Mouse (Mus musculus): Measurements from ENCODE around the gene Usp3.
A peak's percentile ranks its signal among the peaks of the same experiment; 100 is the strongest.

Usp3 gene

DNA sequence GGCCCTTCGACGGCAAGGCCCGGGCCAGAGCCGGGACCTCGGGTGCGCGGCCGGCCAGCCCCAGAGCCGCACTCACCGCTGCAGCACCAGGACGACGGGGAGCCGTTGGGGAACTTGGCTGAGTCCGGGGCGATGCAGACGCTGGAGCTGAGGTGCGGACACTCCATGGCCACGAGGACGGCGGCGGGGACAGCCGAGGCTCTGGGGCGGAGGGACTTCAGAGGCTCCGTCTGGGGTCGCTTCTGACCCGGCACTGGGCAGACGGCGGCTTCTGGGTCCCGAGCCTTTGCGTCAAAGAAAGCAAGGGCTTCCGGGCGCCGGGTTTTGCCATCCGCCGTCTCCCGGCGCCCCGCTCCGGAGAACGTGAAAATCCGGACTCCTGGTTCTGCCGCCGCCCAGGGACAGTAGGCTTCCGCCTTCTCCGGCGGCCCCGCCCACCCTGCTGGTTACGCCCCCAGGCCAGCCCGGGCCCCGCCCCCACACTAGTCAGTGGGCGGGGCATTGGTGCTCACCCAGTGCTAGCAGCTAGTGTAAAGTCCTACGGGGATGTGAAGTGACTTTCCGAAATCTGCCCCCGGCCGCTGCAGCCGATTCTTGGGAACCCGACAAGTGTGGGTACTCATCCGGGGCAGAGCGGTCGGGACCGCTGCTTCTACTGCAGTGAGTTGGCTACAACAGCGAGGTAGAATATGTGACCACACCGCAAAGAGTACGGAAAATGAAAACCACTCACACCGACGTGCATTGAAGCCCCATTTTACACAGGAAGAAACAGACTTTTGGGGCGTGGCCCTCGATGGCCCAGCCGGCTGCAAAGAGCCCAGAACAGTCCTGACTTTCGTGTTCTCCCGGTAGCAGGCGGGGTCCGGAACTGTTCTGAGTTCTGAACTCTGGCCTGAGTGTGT, at the start of gene Usp3:
Usp3 (minus strand) TSS at position 435 of the 905 bp plus-strand sequence.
- peak; percentile 99 for DNase-seq (ENCODE audit: extremely low spot score, low spot score)

- no peak for DNase-seq (ENCODE audit: extremely low spot score, low spot score)
Measured at GRCm38 (mm10) chr9:66640491-66640890, 47.5 kb upstream of the Usp3 start.

DNA sequence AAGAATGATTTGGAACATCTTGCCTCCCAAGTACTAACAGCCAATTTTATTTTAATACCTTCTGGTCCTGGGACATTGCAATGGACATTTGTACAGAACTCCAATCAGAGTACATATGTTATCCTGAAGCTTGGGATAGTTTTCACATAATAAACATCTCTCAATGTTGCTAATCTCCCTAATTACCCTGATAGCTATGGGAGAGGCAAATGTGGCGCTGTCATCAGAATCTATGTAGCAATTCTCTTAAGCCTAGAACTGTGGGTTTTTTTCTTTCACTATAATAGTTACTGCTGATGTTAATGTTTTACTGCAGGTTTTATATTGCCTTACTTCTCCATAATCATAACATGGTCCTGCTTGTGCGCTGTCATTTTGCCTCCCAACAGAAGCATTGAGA, 46.7 kb upstream of the Usp3 start:
- DNase-seq (ENCODE audit: extremely low spot score, low spot score) = no peak

GRCm38 (mm10) chr9:66632441-66632840, 39.5 kb upstream of the Usp3 start:
- no peak for DNase-seq (ENCODE audit: extremely low spot score, low spot score)

DNA sequence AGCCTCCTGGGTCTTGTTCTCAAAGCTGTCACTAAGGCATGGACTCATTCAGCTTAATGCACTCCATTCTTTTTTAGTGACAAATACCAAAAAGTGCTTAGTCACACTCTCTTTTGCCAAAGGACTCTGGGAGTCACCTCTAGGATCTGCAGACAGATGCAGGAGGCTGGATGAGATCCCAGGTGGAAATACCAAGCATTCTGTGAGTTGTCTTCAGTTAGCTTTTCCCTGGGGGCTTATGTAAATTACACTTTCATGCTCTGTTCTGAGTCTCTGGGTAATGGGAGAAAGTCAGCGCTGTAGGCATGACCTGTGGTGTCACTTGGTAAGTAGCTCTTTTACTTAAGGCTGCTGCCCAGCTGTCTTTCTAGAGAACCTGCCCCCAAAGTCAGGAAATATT, 38.0 kb upstream of the Usp3 start:
- DNase-seq (ENCODE audit: extremely low spot score, low spot score) = no peak

GRCm38 (mm10) chr9:66626661-66627060, 33.7 kb upstream of the Usp3 start:
- DNase-seq (ENCODE audit: extremely low spot score, low spot score) = no peak

- no peak for DNase-seq (ENCODE audit: extremely low spot score, low spot score)
Measured at GRCm38 (mm10) chr9:66625974-66626530, 33.1 kb upstream of the Usp3 start.

GRCm38 (mm10) chr9:66624873-66625272, 31.9 kb upstream of the Usp3 start:
- DNase-seq (ENCODE audit: extremely low spot score, low spot score) = no peak

DNA sequence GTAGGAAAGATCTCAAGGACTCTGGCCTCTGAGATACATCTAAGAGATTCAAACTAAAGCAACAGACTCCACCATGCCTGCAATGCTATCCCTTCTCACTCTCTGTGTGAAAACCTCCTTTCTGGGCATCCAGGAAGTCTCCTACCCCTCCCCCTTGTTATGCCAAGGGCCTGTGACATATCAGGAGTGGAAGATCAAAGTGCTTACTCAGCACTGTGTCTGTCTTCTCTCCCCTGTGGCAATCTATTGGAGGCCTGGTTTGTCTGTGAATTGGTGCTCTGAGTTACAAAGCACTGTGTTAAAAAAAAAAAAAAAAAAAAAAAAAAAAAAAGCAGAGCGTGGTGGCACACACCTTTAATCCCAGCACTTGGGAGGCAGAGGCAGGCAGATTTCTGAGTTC, 30.7 kb upstream of the Usp3 start:
- DNase-seq (ENCODE audit: extremely low spot score, low spot score) = no peak

- DNase-seq (ENCODE audit: extremely low spot score, low spot score) = peak; percentile 42
Measured at GRCm38 (mm10) chr9:66620581-66620981, 27.6 kb upstream of the Usp3 start.

GRCm38 (mm10) chr9:66620055-66620454, 27.1 kb upstream of the Usp3 start:
- no peak for DNase-seq (ENCODE audit: extremely low spot score, low spot score)

DNA sequence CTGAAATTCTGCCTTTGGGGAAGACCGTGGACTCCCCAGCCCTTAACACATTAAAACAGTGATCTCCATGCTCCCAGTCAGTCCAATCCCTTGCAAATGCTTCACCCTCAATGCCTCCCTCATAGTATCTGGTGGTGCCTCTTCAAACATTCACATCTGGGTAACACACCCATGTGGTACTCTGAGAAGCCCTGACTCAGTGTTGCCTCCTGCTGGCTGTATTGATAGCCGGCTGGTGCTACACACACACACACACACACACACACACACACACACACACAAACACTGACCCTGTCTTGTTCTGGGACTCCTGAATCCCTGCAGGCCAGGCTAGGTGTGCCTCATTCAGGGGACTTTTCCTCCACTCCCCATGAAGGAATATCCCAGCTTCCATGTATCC, 24.9 kb upstream of the Usp3 start:
- no peak for DNase-seq (ENCODE audit: extremely low spot score, low spot score)

DNA sequence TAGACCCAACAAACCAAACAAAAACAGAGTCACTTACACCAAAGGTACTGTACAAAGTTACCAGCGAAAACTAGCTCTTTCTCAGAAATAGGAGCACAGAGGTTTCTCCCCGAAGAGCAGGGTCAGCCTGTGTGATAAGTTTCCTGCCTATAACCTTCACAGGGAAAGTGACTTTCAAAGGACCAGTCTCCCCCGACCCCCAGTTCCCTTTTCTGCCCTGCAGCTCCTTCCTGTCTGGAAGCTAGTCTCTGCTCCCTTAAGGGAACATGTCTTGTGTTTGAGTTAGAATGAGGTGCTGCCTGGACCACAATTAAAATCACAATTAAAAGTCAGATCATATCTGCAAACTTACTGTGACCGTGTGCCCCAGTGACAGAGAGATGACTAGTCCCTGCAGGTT, 23.9 kb upstream of the Usp3 start:
- no peak for DNase-seq (ENCODE audit: extremely low spot score, low spot score)

DNA sequence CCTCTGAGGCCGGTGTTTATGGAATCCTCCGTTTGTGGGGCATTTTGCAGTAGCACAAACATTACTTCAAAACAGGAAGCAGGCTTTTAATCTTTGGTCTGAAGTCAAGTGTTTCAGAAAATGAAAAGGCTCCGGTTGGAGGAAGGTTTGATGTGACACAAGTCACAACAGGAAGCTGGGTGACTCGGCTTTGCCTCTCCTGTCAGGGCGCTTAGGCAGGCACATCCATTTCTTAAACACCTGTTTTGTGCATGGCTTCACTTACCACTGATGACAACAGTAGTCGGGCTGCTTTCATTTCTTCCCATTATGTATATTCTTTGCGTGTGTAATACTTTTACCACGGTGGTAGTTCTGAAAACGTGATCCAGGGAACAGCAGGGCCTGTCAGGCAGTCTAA, 22.2 kb upstream of the Usp3 start:
- DNase-seq (ENCODE audit: extremely low spot score, low spot score) = no peak

DNA sequence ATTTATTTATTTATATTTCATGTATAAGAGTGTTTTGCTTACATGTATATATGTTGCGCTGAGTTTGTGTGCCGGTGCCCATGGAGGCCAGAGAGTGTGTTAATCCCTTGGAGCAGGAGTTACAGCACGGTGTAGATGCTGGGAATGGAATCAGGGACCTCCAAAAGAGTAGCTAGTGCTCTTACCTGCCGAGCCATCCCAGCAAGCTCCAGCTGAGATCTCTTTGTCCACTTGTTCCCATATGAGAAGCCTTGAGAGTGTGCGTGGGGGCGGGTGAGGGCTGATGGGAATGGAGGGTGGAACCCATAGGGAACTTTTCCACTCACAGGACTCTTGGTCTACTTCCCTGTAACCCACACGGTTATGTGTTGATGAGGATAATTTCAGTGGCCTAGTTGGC, 21.6 kb upstream of the Usp3 start:
- DNase-seq (ENCODE audit: extremely low spot score, low spot score) = no peak

GRCm38 (mm10) chr9:66613667-66614066, 20.7 kb upstream of the Usp3 start:
- no peak for DNase-seq (ENCODE audit: extremely low spot score, low spot score)

- peak; percentile 87 for DNase-seq (ENCODE audit: extremely low spot score, low spot score)
Measured at GRCm38 (mm10) chr9:66611478-66612093, 18.6 kb upstream of the Usp3 start.

DNA sequence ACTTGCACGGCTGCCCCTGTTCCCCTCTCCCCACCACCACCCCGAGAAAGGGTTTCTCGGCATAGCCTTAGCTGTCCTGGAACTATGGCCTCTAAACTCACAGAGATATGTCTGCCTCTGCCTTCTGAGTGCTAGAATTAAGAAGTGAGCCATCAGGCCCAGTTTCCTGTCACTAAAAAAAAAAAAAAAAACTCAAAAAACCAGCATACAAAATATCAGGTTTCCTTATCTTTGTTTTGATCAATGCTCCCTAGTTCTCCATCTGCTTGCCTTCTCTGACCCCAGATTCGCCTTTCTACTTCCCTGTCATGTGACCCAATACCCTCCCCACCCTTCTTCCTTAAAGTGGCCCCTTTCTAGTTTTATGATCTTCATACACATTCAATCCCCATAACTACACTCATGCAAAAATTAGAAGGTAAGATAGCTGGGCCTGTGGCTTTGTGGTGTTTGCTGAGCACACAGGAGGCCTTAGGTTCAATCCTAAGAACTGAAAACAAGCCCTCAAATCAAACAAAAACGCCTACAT, 15.9 kb upstream of the Usp3 start:
- no peak for DNase-seq (ENCODE audit: extremely low spot score, low spot score)

- DNase-seq (ENCODE audit: extremely low spot score, low spot score) = no peak
Measured at GRCm38 (mm10) chr9:66606851-66607250, 13.9 kb upstream of the Usp3 start.

DNA sequence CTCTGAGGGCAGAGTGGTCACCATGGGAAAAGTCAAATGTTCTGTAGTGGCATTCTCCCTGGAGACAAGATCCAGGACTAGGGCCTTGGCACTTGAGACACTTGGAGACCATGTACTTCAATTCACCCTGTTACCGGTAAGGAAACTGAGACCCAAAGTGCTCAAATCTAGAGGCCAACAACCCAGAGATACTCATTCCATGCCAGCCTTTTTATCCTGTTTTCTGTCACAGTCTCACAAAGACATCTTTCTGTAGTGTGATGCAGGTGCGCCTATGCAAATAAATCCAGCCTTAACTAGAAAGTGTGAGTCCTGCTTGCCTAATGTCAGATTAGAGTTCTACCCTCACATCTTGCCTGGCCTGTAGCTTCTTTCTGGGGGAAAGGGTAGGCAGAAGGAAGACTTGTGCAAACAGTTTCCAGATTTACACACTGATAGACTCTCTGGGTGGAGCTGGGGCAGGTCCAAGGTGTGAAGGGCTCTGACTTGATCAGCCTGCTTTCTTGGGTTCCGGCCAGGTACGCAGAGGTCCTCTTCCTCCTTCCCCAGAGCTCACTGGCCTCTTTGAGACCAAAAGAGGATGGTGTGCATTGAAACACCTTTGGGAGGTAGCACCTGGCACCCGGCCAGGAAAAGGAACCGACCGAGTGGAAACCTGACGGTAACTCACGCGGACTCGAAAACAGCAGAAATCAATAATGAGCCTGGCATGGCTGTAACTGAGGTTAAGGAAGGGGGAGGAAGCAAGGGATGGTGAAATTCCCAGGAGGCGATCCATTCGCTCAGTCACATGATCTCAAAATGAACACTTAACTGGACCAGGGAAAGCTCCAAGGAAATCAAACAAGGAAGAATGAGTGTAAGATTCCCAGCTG, 13.2 kb upstream of the Usp3 start:
- DNase-seq (ENCODE audit: extremely low spot score, low spot score) = no peak
